Mouse (Mus musculus): Measurements from ENCODE around the gene Map10.

The Map10 gene

DNA sequence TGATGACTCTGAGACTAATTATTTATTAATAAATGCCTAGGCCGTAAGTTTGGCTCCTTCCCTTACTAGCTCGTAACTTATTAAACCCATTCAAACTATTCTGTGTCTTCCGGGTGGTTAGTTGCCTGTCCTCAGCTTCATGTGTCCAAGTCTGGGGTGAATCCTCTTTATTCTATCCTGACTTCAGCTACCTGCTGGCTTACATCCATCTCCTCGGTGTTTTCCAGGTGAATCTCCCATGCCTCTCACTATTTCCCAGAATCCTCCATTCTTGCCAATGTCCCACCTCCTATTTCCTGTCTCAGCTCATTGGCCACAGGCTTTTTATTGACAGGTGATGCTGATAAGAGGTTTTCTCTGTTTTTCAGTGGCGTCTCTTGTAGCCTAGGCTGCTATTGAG is 39.6 kb downstream of the Map10 start:
- intact Hi-C loops (cut with DNase I), result no loop called here

DNA sequence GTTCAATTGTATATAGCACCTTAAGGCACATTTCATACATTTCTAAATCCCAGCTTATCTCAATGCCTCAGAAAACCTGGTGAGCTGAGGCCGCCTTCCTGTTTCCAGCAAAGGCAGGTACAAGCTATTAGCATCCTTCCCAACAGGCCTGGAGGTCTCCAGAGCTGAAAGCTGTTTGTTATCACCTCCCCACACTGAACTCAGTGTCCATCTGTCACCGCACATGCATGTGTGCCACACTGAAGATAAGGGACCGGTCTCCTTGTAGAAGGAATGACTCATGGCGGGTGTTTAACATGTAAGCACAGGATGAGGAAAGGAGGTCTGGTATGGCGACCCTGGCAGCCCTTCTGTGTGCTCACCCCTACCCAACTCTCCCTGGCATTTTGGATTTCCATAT is 41.9 kb downstream of the Map10 start:
- intact Hi-C loops (cut with DNase I), result no loop called here

DNA sequence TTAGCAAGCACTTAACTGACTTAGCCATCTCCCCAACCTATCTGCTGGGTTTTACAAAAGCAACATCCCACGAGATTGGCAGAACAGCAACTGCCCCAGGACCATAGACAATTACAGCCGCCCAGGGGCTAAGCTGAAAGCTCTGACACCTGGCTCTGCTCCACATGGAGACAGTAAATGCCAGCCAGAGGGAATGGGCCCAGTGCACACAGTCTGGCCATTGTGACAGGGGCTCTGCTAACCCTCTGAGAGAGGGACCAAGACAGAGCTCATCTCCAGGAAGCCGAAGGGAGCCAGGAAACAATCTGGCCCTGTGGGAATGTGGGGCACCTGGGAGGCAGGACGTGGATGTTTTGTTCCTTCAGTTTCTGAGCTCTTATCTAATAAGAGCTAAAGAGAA is 46.6 kb downstream of the Map10 start:
- intact Hi-C loops (cut with DNase I), result no loop called here

GRCm38 (mm10) chr8:125716613-125717012 is 47.0 kb downstream of the Map10 start:
- intact Hi-C loops (cut with DNase I), result no loop called here

DNA sequence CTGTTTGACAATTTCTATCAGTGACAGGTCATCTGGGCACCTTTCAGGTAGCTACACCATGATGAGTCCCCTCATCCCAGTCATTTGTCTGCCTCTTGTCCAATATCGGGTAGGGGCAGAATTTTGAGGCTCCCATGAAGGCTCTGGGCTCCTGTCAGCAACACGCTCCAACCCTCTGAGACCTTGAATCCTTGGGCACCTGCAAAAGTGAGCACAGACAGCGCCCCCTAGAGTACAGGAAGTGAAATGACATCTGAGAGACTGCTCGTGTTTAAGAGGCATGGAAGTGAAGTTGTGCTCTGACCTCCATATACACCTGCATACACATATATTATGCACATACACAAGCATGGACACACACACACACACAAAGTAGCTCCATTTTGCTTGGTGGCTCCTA is 49.3 kb downstream of the Map10 start:
- intact Hi-C loops (cut with DNase I), result loop anchor here (2.0 kb wide), 1 partner anchor 144 kb away; no protein-coding TSS in a partner anchor

DNA sequence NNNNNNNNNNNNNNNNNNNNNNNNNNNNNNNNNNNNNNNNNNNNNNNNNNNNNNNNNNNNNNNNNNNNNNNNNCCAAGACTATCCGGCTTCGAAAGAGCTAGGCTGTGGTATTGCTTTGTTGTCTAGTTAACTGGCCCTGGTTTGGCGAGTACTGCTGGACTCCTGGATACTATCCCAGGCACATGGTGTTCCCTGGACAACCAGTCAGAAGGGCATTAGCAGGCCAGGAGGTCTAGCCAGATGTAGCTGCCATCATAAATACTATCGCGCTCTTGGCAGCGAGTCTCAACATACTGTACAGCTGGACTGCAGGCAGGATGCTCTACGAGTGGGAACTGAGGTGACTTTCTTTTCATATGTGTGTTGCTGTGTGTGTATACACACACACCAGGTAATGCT is 53.1 kb downstream of the Map10 start:
- intact Hi-C loops (cut with DNase I), result no loop called here
